Mouse (Mus musculus): ENCODE measurements at regions not wholly inside any gene's neighbourhood (a gene's known extent, or its start where the extent isn't known, plus 50 kb on each side); places are given as distances from the start of the nearest gene placed in this dataset.

DNA sequence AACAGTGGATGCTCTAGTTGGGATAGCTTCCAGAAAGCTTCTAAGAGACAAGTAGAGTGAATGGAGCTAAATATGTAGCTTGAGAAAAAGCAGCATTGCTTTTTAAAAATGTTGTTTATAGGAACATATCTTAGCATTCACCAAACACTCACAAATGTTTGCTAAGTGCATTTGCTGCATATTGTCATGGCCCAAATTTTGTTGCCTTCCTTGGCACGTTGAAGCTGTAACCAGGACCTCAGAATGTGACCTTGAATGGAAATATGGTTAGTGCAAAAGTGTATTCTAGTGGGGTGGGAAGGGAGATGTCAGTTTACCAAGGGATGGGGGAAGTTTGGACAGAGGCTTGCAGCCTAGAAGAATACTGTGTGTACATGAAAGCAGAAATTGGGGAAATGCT is 166.9 kb upstream of the Rxylt1 start:
- no peak for TF ChIP-seq GATA1 (IDR thresholded peaks at IDR 0.05; ENCODE audit: borderline replicate concordance, low read length)
- no peak for TF ChIP-seq FLI1 (IDR thresholded peaks at IDR 0.05; ENCODE audit: low read length)

Data from megakaryocyte, embryonic 14.5 days (primary cell).